Mouse (Mus musculus): ENCODE results near the gene Btbd35f5. TPM values are rescaled to one million over a fixed set of nuclear protein-coding genes. Genes with fewer than 3 reads are reported as not detected.

Btbd35f5 gene
- polyA plus RNA-seq (2014; fragmentation: Illumina TruSeq; extraction: RNeasy Lipid Tissue Mini Kit (QIAGEN cat#74804); ENCODE audit: insufficient read depth, low read depth, low replicate concordance) = not detected

DNA sequence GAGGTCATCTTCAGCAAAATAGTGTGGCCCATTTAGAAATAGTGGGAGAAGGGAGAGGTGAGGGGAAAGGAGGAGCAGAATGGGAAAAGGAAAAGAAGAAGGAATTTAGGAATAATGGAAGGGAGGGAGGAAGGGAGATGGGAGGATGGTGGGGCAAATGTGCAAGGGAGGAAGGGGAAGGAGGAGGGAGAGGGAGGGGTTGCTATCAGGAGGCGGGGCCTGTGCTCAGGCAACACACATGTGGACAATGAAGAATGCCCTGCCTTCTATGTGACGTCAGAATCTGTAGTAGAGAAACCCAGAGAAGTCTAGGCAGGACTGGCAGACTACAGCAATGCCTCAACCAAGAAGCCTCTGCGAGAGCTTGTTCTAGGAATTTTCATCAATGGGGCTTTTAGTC, at the start of gene Btbd35f5:
Btbd35f5 (plus strand) TSS at position 301 of the 400 bp plus-strand sequence.

DNA sequence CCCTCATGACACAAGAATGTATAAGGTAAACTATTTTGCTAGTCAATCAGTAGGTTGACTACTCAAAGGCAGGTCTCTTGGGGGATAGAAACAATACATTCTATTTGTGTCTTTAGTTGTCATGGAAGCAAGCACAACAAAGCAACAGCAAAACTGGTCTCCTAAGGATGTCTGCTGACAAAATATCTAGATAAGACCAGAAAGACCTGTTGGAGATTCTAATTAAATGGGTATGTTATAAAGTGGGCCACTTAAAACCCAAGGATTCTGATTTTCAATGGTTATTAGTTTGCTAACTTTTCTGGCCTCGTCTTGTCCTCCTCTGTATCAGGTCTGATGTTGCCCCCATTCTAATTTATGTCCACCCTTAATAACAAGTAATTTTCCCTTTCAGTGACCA, 32.2 kb upstream of the Btbd35f5 start, which contains the start of gene Gm21789:
Gm21789 (plus strand) TSS at position 301 of the 400 bp plus-strand sequence.

Other genes with a start within 250 kb of the Btbd35f5 start
- not detected for gene Btbd35f21, start 247.8 kb upstream of the Btbd35f5 start, polyA plus RNA-seq (2014; fragmentation: Illumina TruSeq; extraction: RNeasy Lipid Tissue Mini Kit (QIAGEN cat#74804); ENCODE audit: insufficient read depth, low read depth, low replicate concordance)
- not detected for gene Btbd35f30, start 79.3 kb upstream of the Btbd35f5 start, polyA plus RNA-seq (2014; fragmentation: Illumina TruSeq; extraction: RNeasy Lipid Tissue Mini Kit (QIAGEN cat#74804); ENCODE audit: insufficient read depth, low read depth, low replicate concordance)
- gene Gm21789, start 32.1 kb upstream of the Btbd35f5 start, polyA plus RNA-seq (2014; fragmentation: Illumina TruSeq; extraction: RNeasy Lipid Tissue Mini Kit (QIAGEN cat#74804); ENCODE audit: insufficient read depth, low read depth, low replicate concordance) = not detected